Mouse (Mus musculus) heart, adult 2 months (tissue): ENCODE measurements around the gene Zfp575. TPM values are rescaled to one million over a fixed set of nuclear protein-coding genes. Genes with fewer than 3 reads are reported as not detected.

Source experiments
- DNase-seq, 2 experiments: peaks; one replicate each; pipeline ENCODE4 v3.0.0; 2021
- H3K27ac ChIP-seq: fragments of 200-600 bp; 2 replicates; pipeline ENCODE4 v1.8.1; 2022
- H3K27me3 ChIP-seq: fragments of 200-500 bp; 2 replicates; pipeline ENCODE4 v1.6.1; 2012; ENCODE audit warnings: mild to moderate bottlenecking, low read length, inconsistent platforms, mixed read lengths; ENCODE audit not compliant: control insufficient read depth, insufficient read depth
- H3K36me3 ChIP-seq: fragments of 200-500 bp; 2 replicates; pipeline ENCODE4 v1.6.1; 2012; ENCODE audit warnings: low read length, inconsistent platforms; ENCODE audit not compliant: control insufficient read depth, insufficient read depth
- H3K4me1 ChIP-seq: fragments of 200-500 bp; 2 replicates; pipeline ENCODE4 v1.6.1; 2011; ENCODE audit warnings: low read length; ENCODE audit not compliant: control insufficient read depth, insufficient read depth
- H3K4me3 ChIP-seq: fragments of 200-600 bp; 2 replicates; pipeline ENCODE4 v1.8.1; 2022
- H3K79me2 ChIP-seq: fragments of 200-500 bp; replicated peaks from 2 replicates; pipeline ENCODE4 v1.6.1; 2012; ENCODE audit warnings: mild to moderate bottlenecking, inconsistent platforms, low read length, moderate library complexity, mixed read lengths; ENCODE audit not compliant: control insufficient read depth, insufficient read depth
- H3K9ac ChIP-seq: fragments of 200-500 bp; 2 replicates; pipeline ENCODE4 v1.6.1; 2012; ENCODE audit warnings: low read depth, mild to moderate bottlenecking, control low read depth, inconsistent platforms, low read length, mixed read lengths
- CTCF ChIP-seq: fragments of 200-600 bp; IDR thresholded peaks from 2 replicates; pipeline ENCODE4 v1.8.1; 2022; ENCODE audit warnings: antibody characterized with exemption, mild to moderate bottlenecking, moderate library complexity
- EP300 ChIP-seq: fragments of 200-500 bp; IDR thresholded peaks from 2 replicates; pipeline ENCODE4 v1.6.1; 2011; ENCODE audit warnings: low read depth, low read length, control low read depth; ENCODE audit not compliant: insufficient read depth
- POLR2A ChIP-seq: fragments of 200-500 bp; IDR thresholded peaks from 2 replicates; pipeline ENCODE4 v1.6.1; 2011; ENCODE audit warnings: mild to moderate bottlenecking, low read depth, low read length, control low read depth; ENCODE audit not compliant: insufficient read depth
- WGBS: fragments of 180-500 bp; shearing (Covaris S2); methylation state at CpG from one replicate; pipeline ENCODE4 v1.1.7; 2018; 5-methylcytosine and 5-hydroxymethylcytosine counted together
- intact Hi-C: fragments of 180-260 bp; cut with DNase I; formaldehyde crosslinking; loops from one replicate; pipeline ENCODE4 v1.15.1; 2025
- long read RNA-seq: library from polyadenylated mRNA; stranded (forward); transcript quantifications from one replicate; pipeline ENCODE4 v2.0.0, GENCODE M21; 2021
- polyA plus RNA-seq: library from polyadenylated mRNA; depleted of rRNA; stranded (reverse); fragments of >200 nt; gene quantifications from 2 replicates; pipeline ENCODE4 v1.2.3, GENCODE M21; 2012; rRNA removed
- total RNA-seq, 2 experiments: library from RNA; stranded (reverse); gene quantifications; 2 replicates each; pipeline ENCODE4 v1.2.3; 2021

Gene Zfp575
- total RNA-seq (under 1 TPM in 1 of 2 experiments, not detected in 1; 0.07 TPM), polyA plus RNA-seq (0.08 TPM in 1 of 2 replicates, not detected in the other)
- long read RNA-seq = 0 reads

DNA sequence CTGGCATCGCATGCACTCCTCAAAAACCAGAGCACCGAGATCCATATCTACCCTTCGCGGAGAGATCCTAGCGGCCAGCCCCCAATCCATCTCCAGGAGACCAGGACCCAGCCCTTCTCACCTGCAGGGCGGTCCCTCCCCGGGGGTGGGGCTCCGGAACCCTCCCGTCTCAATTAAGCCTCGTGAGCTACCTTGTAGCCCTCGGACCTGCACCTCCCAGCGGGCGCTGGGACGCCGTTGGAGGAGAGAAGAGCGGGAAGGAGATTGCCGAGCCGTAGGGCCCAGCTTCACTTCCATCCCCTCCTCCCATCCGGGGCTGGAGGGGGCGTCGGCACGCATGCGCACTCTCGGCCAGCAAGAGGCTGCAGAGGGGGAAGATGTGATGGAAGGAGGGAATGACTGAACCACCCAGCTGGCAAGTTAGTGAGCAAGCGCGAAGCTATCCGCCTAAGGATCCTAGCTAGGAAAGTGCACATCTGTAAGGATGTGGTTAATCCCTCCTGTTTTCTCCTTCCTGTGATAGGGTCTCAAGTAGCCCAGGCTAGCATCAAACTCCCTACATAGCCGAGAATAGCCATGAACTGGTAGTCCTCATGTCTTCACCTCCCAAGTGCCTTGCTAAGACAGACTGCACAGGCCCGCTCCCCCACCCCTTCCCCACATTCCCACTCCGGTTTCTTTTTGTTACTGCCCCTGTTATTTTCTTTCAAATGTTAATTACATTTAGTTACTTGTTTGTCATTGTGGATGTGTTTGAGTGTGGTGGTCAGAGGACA is at the start of gene Zfp575, which contains the start of gene Ethe1:
Gene Zfp575 (minus strand): TSS at position 312 of the 776 bp plus-strand sequence.
Gene Ethe1 (plus strand): TSS at position 214 of the 776 bp plus-strand sequence.
- intact Hi-C loops = no loop called here
- peak; percentile 44 to 54 for DNase-seq
- H3K36me3 ChIP-seq = no peaks in the 10 kb centered on the region
- TF ChIP-seq POLR2A (no peak), CTCF (no peak), EP300 (no peak)
- H3K4me1 ChIP-seq = no peaks in the 10 kb centered on the region; the same call in 1 of the 2 replicates
- H3K27ac ChIP-seq = no peak within 1 kb of the TSS
- peak within 1 kb of the TSS; percentile 32; the same call in 1 of the 2 replicates for H3K4me3 ChIP-seq
- peak within 1 kb of the TSS; percentile 8; the same call in 1 of the 2 replicates for H3K9ac ChIP-seq
- peaks cover 1% of the 10 kb centered on the region; the same call in 1 of the 2 replicates for H3K27me3 ChIP-seq
- 11% methylated on average over 30 of the region's 30 CpGs for WGBS
- H3K79me2 ChIP-seq = no peaks in the 10 kb centered on the region

DNA sequence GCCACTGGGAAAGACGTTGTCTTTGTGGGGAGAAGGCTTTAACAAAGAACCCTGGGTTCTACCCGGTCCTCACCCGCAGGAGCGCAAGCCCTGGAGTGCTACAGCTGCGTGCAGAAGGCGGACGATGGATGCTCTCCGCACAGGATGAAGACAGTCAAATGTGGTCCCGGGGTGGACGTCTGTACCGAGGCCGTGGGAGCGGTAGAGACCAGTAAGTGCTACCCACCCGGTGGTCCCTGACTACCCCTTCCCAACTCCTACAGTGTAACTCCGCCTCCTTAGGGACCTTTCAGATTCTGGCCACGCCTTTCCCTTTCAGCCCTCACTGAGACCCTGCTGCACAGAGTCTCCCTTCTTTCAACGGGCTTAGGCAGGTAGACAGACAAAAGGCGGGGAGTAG is 49.6 kb upstream of the Zfp575 start:
- Histone ChIP-seq H3K4me1 (no peaks in the 10 kb centered on the region; the same call in 1 of the 2 replicates), H3K4me3 (no peak overlapping the region), H3K27me3 (peaks cover 17% of the 10 kb centered on the region), H3K36me3 (no peaks in the 10 kb centered on the region), H3K27ac (no peak overlapping the region), H3K79me2 (no peaks in the 10 kb centered on the region), H3K9ac (no peak overlapping the region)
- DNase-seq = no peak
- intact Hi-C loops = no loop called here
- TF ChIP-seq CTCF = no peak
- TF ChIP-seq POLR2A = no peak
- no peak for TF ChIP-seq EP300
- WGBS = 6% methylated on average over 18 of the region's 18 CpGs

GRCm38 (mm10) chr7:24636264-24636663 is 48.8 kb upstream of the Zfp575 start, which contains the start of gene Lypd3:
Lypd3 (plus strand) TSS chr7:24636550.
- no peak for DNase-seq
- WGBS = 21% methylated on average over 15 of the region's 15 CpGs

GRCm38 (mm10) chr7:24630116-24630880 is 42.9 kb upstream of the Zfp575 start:
- Histone ChIP-seq H3K9ac (no peak overlapping the region), H3K27ac (no peak overlapping the region), H3K4me1 (peaks cover 2% of the 10 kb centered on the region), H3K36me3 (no peaks in the 10 kb centered on the region), H3K27me3 (no peaks in the 10 kb centered on the region), H3K79me2 (no peaks in the 10 kb centered on the region), H3K4me3 (no peak overlapping the region)
- 88% methylated on average over 10 of the region's 10 CpGs for WGBS
- no peak for DNase-seq
- TF ChIP-seq CTCF = no peak
- no peak for TF ChIP-seq EP300
- TF ChIP-seq POLR2A = no peak
- intact Hi-C loops = loop anchor here (2.0 kb wide), 1 partner anchor 19 kb away; the partner anchor contains the start of gene Phldb3

More at GRCm38 (mm10) chr7:24636264-24636663, 48.8 kb upstream of the Zfp575 start, which contains the start of gene Lypd3:
- Histone ChIP-seq H3K79me2 (no peaks in the 10 kb centered on the region), H3K9ac (no peak within 1 kb of the TSS), H3K36me3 (no peaks in the 10 kb centered on the region), H3K27me3 (peaks cover 17% of the 10 kb centered on the region), H3K27ac (no peak within 1 kb of the TSS), H3K4me3 (no peak within 1 kb of the TSS), H3K4me1 (no peaks in the 10 kb centered on the region; the same call in 1 of the 2 replicates)
- intact Hi-C loops = no loop called here
- TF ChIP-seq EP300 (no peak), CTCF (no peak), POLR2A (no peak)

DNA sequence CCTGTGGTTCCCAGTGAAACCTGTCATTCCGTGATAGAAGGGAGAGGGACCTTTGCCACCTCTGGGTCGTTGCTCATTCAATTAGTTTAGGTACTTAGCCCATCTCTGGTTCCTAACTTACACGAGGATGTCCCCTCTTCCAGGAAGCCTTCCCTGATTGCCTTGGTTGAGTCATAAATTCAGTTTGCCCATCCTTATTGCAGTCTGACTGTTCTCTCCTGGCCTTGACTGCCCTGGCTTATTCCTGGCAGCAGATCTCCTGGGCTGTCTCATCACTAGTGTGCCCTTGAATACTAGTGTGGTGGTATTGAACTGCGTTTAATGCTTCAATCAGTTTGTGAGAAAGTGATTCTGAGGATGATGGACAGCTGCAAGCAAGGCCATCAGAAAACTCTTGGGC is 42.2 kb upstream of the Zfp575 start:
- intact Hi-C loops = loop anchor here (2.0 kb wide), 1 partner anchor 19 kb away; the partner anchor contains the start of gene Phldb3
- H3K9ac ChIP-seq = no peak overlapping the region
- WGBS = 83% methylated on average over 4 of the region's 4 CpGs
- H3K36me3 ChIP-seq = no peaks in the 10 kb centered on the region
- no peak overlapping the region for H3K27ac ChIP-seq
- H3K27me3 ChIP-seq = no peaks in the 10 kb centered on the region
- no peaks in the 10 kb centered on the region for H3K79me2 ChIP-seq
- TF ChIP-seq POLR2A = no peak
- no peak for TF ChIP-seq EP300
- TF ChIP-seq CTCF = no peak
- no peak for DNase-seq
- no peak overlapping the region for H3K4me3 ChIP-seq
- H3K4me1 ChIP-seq = peaks cover 2% of the 10 kb centered on the region
